Mouse (Mus musculus) gastrocnemius, postnatal 10 days (tissue): ENCODE results near the gene Btbd9. TPM values are rescaled to one million over a fixed set of nuclear protein-coding genes. Genes with fewer than 3 reads are reported as not detected.

Experiments used
- DNase-seq: peaks from one replicate; pipeline ENCODE4 v3.0.0; 2021; ENCODE audit warnings: mixed read lengths
- total RNA-seq, 2 experiments: library from RNA; stranded (reverse); gene quantifications; 2 replicates each; pipeline ENCODE4 v1.2.3; 2021

Btbd9 gene
- total RNA-seq, 2 experiments from 2014 or later, result 16.7 to 20.1 TPM

DNA sequence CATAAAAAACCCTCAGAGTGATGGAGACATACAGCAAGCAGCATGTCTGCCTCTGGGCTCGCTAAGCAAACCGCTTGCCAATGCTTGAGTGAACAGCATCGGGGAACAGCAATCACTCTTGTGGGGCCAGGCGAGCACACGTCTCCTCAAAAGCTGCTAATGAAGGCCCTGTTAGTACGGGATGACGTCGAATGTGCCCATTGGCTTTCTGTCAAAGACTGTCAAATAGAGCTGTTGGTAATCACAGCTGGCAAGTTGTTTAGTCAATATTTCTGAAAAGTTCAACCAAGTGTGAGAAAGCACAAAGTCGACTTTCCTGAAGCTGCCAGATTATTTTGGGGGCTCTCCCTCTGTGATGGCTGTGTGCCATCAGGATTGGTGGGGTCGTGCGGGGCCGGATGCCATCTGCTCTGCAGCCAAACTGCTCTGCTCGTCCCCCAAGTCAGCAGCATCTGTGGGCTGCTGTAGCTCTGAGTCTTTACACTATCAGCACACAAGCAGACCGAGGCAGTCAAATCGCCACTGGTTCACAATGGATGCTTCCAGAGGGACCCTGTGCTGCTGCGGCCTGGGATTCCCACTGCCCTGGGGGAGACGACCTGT is 334.5 kb downstream of the Btbd9 start:
- no peak for DNase-seq

DNA sequence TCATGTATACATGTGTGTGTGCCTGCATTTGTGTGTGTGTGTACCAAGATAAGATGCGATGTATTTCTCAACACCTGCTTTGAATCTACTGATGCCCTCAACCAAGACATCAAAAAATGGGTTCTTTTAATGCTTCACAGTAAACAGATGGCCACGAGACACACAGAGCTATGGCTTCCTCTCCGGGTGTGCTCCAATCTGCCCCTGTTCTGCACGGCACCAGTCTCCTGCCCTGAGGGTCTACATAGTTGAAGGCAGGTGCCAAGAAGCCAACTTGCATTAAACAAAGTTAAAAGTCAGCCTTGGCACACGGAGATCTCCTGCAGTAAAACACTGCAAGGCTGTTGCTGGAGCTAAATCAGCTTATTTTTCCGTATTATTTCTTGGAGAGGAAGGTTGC is 335.2 kb downstream of the Btbd9 start:
- DNase-seq, result no peak

DNA sequence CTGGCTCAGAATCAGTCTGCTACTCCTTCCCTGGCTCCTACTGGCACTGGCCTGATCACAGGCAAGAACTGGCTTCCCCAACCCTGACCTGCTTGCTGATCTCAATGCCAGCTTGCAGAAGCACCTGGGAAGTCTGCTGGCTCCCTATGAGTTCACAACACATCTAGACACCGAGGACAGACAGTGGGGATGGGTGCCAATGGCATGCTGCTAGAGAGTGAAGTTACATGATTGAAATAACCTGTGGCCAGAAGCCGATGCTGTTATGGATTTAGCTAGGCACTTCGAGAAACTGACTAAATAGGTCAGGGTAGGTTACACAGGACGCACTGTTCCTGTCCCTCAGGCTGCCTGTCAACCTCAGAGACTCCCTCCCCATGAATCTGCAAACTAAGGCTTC is 335.6 kb downstream of the Btbd9 start:
- no peak for DNase-seq

DNA sequence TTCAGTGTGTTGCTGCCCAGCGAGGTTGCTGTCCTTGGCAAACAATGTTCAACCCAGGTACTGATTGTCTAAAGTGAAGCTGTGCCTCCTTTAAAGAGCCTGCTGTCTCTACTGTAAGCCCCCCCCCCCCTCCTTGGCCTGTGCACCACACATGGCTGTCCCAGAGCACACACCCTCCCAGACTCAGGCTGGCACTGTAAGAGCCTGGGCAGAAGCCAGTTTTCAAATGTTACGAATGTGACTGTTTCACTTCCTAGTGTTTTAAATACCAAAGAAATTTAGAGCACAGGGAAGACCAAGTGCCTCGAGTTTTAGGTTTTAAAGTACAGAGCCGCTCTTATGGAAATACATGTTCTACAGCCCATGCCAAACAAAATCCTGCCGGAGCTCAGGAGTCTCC is 336.8 kb downstream of the Btbd9 start:
- no peak for DNase-seq

DNA sequence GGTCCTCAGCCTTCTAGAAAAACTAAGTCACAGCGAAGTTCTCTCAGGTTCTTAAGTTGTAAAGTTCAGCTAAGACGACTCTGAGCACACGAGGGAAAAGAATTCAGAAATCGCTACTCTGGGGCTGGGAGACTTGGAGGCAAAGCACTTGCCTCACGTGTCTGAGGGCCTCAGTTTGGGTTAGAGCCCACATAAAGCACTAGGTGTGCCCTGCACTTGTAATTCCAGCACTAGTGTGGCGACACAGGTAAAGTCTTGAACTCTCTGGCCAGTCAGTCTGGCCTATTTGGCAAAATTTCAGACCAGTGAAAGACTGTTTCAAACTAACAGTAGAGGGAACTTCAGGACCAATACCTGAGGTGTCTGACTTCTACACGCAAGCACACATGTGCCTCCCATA is 338.7 kb downstream of the Btbd9 start:
- no peak for DNase-seq

DNA sequence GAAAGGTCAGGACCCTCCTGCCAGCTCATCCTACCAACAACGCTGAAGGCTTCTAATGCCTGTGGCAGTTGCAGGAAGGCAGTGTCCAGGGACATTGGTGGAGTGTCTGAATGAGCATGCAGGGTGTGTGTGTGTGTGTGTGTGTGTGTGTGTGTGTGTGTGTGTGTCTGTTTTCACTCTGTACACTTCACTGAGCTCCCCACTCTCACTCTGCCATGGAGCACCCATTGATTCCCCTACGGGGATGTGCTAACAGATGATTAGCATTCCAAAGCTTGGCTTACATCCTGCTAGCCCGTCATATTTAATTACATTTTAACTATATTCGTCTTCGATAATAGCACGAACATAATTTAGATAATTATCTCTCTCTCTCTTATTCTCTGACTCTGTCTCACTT is 339.7 kb downstream of the Btbd9 start:
- no peak for DNase-seq

DNA sequence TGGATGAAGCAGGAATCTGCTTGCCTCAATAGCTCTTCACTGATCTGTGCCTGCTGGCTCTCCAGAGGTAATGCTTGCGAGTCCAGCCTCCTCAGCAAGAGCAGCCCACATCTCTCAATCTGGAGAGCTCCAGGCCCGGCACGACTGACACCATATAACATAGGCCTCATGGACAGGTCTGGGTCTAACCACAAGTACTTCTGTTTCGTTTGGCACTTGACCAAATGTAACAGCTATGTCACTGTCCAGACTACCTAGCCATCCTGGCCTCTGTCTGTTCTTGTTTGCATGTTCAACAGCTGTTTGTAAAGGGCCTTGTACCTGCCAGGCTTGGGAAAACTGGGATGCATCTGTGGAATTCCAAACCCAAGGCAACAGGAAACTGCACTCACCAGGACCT is 340.9 kb downstream of the Btbd9 start:
- DNase-seq, result no peak

DNA sequence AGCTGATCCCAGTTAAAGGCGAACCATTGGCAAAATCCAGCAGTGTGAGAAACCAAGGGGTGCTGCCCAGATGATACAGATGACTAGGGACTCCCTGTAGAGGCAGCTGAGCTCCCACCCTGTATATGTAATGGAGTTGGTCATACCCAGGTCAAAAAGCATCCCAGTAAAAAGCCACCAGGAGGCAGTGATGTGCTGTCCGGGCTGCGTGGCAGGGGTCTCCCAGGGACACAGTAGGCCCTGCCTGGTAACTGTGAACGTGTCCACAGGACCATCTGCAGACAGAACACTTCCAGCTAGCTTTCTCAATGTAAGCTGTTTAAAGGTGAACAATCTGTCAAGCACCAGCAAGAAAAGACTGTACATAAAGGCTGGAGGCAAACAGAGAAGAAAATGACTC is 343.6 kb downstream of the Btbd9 start:
- DNase-seq, result no peak

DNA sequence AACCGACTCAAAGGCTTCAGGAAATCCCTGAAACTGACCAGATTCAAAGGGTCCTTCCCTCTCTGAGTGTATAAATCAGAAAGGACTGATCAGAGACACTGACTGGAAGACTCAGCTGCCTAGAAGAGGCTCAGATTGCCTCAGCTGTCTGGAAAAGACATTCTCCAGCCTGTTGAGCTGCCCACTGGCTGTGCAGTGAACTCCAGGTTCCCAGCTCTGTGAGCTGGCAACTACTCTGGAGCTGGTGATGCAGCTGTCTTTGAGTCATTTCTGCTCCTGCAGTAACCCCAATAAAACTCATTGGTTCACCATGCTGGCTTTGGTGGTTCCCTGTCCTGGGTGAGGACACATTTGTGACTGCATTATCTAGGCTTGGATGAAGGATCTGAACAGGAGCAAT is 344.8 kb downstream of the Btbd9 start:
- DNase-seq, result no peak

DNA sequence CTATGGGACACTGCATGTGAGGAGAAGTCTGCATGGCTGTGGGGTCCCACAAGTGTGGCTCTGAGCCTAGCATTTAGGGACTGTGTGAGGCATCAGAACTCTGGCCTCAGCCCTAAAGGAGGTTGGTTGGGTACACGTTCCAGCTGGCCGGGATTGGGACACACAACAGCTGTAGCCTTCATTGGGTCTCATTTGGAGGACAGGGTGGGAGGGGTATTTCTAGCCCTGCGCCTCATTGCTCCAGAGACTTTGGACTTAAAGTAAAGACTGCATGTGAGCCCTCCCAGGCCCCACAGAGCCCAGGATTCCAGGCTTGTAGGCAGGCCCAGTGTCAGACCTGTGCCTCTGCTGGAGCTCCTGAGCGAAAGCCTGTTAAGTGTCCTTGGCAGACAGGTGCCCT is 345.9 kb downstream of the Btbd9 start:
- no peak for DNase-seq

DNA sequence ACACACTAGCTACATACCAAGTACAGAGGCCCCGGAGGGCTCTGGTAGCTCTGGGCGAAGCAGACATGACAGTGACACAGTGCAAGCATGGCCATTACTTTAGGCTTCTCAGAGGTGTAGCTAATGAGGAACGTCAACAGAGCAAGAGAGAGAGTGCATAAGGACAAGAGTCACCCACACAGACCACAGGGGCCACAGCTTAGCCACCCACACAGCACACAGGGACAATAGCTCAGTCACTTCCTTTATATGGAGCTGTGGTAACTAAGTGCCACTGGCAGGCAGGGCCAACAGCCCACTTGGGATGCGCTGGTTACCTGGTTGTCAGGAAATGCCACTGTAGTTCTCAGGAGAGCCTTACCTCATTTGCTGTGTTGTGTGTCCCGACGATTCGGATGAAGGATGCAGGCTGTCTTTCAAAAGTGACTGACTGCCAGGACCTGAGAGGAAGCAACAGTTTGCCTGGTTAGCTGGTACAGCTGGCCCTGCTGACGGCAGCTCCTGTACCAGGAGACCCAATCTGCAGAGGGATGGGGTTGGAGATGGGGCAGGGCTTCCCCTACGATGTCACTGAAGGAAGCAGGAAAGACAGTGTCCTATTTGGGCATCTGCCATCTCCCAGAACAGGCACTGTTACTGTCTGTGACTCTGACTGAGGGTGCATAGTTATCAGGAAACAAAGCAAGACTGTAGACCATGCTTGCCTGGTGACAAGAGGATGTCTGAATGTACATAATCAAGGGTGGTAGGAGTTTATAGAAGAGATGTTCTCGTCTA is 347.7 kb downstream of the Btbd9 start:
- DNase-seq, result no peak

DNA sequence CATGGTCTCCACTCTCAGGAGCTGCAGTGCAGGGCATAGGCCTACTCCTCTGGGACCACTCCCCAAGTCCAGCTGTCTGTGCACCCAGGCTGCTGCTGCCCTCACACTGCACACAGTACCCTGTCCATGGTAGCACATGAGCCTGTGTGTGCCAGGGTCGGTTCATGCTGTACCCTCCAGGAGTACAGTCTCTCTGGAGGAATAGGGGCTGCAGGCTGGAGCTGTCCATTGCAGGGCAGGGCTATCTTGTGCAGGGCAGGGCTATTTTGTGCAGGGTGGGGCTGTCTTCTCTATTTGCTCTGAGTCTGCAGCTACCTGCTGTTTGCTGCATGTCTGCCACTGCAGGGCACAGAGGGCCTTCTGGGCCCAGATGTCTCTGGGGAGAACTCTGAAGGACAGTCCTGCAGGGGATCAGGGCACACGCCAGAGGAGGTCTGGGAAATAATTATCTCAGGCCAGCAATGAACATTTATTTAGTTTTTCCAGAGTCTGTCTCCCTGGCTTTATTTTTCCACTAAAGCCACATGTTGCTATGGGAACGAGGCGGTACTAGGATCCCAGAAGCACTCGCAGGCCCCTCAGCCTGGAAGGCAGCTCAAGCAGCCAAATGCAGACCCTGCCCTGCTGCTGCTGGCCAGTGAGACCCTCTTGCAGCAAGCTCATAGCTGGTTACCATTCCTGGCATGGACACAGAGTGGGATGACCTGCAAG is 351.1 kb downstream of the Btbd9 start:
- DNase-seq, result no peak

DNA sequence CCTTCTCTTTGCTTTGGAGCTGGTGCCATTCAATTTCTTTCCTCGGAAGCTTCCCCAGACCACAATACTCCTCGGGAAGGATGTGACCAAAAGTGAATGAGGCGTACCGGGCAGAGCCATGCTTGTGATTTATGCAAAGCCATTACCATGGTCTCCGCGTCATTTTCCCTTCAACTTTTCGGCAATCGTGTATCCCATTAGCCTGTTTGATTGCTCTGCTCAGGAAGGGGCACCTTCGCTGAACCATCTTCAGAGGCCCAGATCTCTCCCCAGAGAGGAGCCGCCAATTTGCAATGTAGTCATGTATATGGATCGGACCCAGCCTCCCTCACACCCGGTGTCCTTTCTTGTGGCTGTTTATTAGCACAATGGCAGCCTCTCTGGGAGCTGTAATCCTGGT is 353.5 kb downstream of the Btbd9 start:
- DNase-seq, result no peak

DNA sequence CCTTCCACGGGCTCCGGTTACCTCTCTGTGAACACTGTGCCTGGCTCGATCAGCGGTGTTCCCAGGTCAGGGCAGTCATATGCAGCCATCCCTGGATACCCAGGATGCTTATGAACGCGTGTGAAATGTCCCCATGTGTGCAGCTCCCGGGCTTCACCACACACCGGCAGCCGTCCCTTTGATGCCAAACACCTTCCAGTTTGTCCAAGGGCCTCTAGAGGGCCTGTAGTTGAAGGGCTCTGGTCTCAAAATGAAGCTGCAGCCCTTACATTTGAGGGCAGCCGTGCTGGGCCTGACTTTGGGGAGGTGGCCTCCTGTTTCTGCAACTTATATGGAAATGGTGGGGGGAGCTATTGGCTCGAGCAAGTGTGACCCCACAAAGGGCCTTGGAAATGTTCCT is 353.9 kb downstream of the Btbd9 start:
- no peak for DNase-seq

DNA sequence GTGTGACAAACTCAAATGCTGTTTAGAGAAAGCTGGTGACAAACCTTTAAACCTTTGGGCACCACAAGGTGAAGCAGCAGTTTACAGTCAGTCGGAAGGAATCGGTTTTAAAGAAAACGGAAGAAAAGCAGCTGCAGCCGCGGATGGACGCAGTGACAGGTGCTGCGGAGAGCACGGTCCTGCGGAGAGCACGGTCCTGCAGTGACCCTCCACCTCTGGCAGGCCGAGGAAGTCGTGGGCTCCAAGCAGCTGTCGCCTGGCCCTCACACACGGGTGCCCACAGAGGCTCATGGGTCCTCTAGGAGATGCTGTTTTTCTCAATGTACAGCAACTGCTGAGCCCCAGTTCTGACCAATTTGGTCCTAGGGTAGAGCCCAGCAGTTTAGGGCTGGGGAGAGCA is 354.6 kb downstream of the Btbd9 start:
- DNase-seq, result no peak

DNA sequence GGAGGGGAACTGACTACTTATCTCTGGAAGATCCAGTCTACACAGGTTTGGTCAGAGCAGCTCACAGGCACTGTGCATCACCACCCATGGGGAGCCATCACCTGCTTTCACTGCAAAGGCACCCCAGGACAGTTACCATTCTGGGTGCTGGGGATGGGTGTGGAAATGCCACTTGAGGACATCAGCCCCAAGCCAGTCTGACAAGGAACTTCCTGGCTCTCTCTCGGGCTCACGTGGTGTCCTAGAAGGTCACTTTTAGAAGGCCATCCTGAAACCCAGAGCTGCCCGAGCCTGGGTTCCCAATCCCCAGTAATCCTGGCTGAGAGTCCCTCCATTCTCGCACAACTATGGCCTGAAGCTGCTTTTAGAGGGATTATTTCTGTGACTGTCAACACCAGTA is 360.5 kb downstream of the Btbd9 start:
- DNase-seq, result no peak

DNA sequence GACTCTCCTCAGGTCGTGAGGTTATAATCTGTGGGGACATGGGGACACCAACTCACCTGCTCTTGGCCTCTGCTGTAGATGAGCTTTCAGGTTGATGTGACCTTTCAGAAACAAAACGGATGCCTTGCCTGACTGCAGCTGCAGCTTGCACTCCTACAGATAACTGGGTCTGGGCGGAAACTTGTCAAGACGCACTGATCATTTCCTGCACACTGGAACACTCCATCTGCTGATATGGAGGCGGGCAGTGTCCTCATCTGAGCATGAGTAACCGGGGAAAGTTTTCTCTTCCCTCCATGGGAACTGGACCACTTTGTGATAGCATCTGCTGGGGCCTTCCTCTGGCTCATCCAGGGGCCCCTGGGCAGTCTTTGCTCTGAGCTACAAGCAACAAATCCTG is 361.9 kb downstream of the Btbd9 start:
- DNase-seq, result no peak

DNA sequence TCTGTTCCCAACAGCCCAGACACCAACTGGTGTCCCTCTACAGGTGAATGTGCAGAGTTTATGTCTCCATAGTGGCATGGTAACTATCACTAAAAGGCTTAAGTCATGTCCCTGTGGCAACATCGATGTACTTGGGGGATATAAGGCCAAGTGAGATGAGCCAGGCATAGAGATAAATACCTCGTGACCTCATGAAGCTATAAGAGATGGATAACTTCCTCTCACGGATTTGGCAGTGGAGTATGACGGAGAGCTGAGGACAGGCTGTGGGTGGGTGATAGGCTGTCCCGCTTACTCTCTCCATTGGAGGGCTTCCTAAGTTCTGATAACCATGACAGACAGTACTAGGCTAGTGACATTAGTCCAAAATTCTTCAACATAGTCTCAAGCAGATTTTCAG is 362.9 kb downstream of the Btbd9 start:
- DNase-seq, result no peak

DNA sequence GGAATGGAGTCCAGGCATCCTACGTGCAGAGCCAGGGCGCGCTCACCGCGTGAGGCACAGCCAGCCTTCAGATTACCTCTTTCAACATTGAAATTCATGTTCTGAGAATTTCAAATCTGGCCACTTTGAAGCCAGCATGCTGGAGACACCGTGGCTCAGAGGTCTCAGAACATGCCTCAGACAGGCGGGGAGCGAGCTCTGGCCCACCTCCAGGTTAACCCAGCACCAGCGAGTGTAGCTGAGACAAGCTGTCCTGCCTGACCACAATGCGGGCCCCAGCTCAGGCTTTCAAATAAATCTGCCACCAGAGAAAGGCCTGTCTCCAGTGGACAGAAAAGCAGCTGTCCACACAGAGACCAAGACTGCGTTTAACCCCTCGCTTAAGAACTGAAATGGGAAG is 363.6 kb downstream of the Btbd9 start:
- no peak for DNase-seq

DNA sequence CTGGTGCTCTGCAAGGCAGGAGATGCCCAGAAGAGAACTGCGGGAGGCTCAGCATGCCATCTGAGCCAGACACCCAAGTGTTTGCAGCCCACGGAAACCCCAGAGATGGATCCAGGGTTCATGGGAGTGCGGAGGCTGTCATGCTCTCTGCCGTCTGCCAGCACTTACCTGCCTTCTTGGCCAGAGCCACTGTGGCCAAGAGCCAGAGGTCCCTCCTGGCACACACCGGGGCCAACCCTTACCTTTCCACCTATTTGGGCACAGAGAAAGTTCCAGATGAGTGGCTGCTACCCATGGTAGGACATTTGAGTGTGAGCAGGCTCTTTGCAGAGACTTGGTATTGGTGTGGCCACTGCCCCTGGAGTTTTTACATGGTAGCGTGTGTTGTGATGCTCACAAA is 365.4 kb downstream of the Btbd9 start:
- no peak for DNase-seq

DNA sequence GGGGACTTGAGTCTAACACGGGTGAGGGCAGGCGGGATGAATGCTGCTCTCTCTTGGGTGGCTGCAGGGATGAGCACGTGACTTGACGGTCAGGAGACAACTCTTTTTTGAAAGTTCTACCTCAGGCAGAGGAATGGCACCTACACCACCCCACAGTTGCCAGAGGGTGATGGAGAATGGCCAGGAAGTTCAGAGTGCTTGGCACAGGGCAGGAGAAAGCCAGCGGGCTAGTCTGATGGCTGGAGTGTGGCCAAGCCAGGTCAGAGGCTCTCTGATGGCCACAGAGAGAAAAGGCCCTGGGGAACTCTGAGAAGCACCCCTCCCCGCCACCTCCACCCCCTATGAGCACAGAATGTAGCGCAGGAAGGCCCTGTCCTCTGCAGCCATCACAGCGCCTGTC is 366.0 kb downstream of the Btbd9 start:
- DNase-seq, result no peak

DNA sequence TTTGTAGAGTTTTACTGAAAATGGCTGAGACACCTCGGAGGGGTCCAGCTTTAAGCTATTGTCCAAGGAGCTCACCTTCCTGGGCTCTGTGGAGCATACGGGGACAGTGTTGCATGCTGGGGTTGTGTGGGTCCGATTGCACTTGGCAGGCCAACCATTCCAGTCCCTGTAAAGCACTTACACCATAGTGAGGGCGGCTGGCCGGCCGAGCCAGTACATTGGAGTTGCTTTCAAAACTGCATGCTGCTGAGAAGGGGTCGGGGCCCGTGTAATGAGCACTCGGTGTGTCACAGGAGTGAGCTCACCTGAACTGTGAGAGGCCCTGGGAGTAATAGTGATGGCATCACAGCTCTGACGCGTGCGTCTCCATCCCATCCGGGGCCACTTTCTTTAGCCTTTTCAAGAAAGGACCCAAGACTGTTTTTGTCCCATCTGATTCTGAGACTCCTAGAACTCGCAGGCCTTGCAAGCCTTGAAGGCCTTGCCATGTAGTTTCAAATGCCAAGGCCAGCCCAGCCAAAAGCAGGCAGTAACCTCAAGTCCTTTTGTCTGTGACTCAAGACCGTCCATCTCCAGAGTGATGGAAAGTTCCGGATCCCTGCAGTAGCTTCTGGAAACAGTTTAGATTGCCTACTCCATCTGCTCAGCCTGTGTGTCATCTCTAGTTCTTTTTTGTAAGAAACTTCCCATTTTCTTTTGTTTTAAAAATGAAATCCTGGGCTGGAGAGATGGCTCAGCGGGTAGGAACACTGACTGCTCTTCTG is 371.0 kb downstream of the Btbd9 start:
- DNase-seq, result no peak

DNA sequence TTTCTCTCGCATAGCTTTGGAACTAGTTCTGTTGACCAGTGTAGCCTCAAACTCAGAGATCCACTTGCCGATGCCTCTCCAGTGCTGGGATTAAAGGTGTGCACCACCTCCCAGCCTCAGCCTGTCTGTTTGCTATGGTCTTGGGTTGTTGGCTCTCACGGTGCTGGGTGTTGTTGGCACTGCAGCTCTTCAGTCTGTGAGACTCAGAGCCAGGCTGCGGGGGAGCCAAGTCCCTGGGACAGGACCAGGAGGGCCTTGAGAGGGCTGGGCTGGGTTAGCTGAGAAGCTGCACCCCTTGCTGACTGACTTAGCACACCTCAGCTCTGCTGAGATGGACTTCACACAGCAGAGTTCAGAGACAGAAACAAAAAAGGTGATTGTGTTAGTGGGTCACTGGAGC is 376.0 kb downstream of the Btbd9 start:
- DNase-seq, result peak; percentile 52
